Mouse (Mus musculus) heart, postnatal 0 days (tissue): ENCODE data around the gene Ehbp1. TPM values are rescaled to one million over a fixed set of nuclear protein-coding genes. Genes with fewer than 3 reads are reported as not detected.

Experiments used
- ATAC-seq: fragments of 200-750 bp; cut with Nextera tagmentation; 2 replicates; pipeline ENCODE4 v1.8.0; 2017; ENCODE audit warnings: low read depth, moderate number of reproducible peaks, moderate library complexity; ENCODE audit not compliant: insufficient read depth
- DNase-seq: peaks from one replicate; pipeline ENCODE4 v3.0.0-alpha.2; 2016; ENCODE audit warnings: low spot score
- H3K27ac ChIP-seq: fragments of 300-500 bp; sonication (generic); 2 replicates; pipeline ENCODE4 v1.5.1; 2014; ENCODE audit warnings: low read depth, mild to moderate bottlenecking
- H3K27me3 ChIP-seq: fragments of 300-500 bp; sonication (generic); 2 replicates; pipeline ENCODE4 v1.6.1; 2014; ENCODE audit warnings: low read length, mixed read lengths; ENCODE audit not compliant: control insufficient read depth, insufficient read depth
- H3K36me3 ChIP-seq: fragments of 300-500 bp; sonication (generic); replicated peaks from 2 replicates; pipeline ENCODE4 v1.6.1; 2014; ENCODE audit warnings: low read length, mixed read lengths; ENCODE audit not compliant: control insufficient read depth, insufficient read depth
- H3K4me1 ChIP-seq: fragments of 300-500 bp; sonication (generic); 2 replicates; pipeline ENCODE4 v1.6.1; 2014; ENCODE audit warnings: antibody characterized with exemption; ENCODE audit not compliant: control insufficient read depth, insufficient read depth
- H3K4me2 ChIP-seq: fragments of 300-500 bp; sonication (generic); 2 replicates; pipeline ENCODE4 v1.6.1; 2014; ENCODE audit warnings: low read depth, mild to moderate bottlenecking, low read length, moderate library complexity
- H3K4me3 ChIP-seq: fragments of 300-500 bp; sonication (generic); 2 replicates; pipeline ENCODE4 v1.5.1; 2014; ENCODE audit warnings: low read depth, low read length
- H3K9ac ChIP-seq: fragments of 300-500 bp; sonication (generic); replicated peaks from 2 replicates; pipeline ENCODE4 v1.6.1; 2014; ENCODE audit warnings: low read depth, low read length, mixed read lengths
- H3K9me3 ChIP-seq: fragments of 300-500 bp; sonication (generic); replicated peaks from 2 replicates; pipeline ENCODE4 v1.6.1; 2016; ENCODE audit warnings: low read length; ENCODE audit not compliant: control insufficient read depth
- CTCF ChIP-seq: IDR thresholded peaks from 2 replicates; pipeline ENCODE4 v1.5.1; 2016; ENCODE audit warnings: antibody characterized with exemption, control low read depth, low read depth
- EP300 ChIP-seq: IDR thresholded peaks from 2 replicates; pipeline ENCODE4 v1.6.1; 2016; ENCODE audit warnings: antibody characterized with exemption, low read depth
- WGBS: fragments of 180-500 bp; shearing (Covaris S2); extraction: QIAGEN DNeasy Blood & Tissue Kit; methylation state at CpG from one replicate; pipeline ENCODE4 v1.1.7; 2014; 5-methylcytosine and 5-hydroxymethylcytosine counted together
- polyA plus RNA-seq: library from polyadenylated mRNA; unstranded; fragments of >200 nt; fragmentation: Nextera tagmentation; extraction: Ambion mirVana; gene quantifications from 2 replicates; pipeline ENCODE4 v1.2.1, GENCODE M21; 2015
- total RNA-seq: library from RNA; depleted of rRNA; stranded (reverse); fragments of >200 nt; gene quantifications from 2 replicates; pipeline ENCODE4 v1.2.3, GENCODE M21; 2014; ENCODE audit warnings: low replicate concordance

Gene Ehbp1
- total and polyA plus RNA-seq, 2 experiments from 2014 or later: 35.9 to 53.5 TPM

GRCm38 (mm10) chr11:22155366-22156095 lies 186.6 kb downstream of the Ehbp1 start:
- Histone ChIP-seq H3K9ac (no peak overlapping the region), H3K4me2 (peak overlapping the region; percentile 15; the same call in 1 of the 2 replicates), H3K27ac (peak overlapping the region; percentile 85), H3K9me3 (no peaks in the 10 kb centered on the region), H3K4me3 (no peak overlapping the region), H3K36me3 (peaks cover 13% of the 10 kb centered on the region), H3K4me1 (peaks cover 16% of the 10 kb centered on the region), H3K27me3 (no peaks in the 10 kb centered on the region)
- 49% methylated on average over 3 of the region's 3 CpGs for WGBS
- DNase-seq (peak; percentile 29), ATAC-seq (no peak)
- TF ChIP-seq CTCF (no peak), EP300 (no peak)

- no peak for TF ChIP-seq EP300
- no peak for TF ChIP-seq CTCF
- Histone ChIP-seq H3K4me3 (no peak overlapping the region), H3K36me3 (peaks cover 18% of the 10 kb centered on the region), H3K4me1 (peaks cover 14% of the 10 kb centered on the region), H3K4me2 (peak overlapping the region; percentile 22), H3K27me3 (no peaks in the 10 kb centered on the region), H3K9me3 (no peaks in the 10 kb centered on the region), H3K9ac (no peak overlapping the region), H3K27ac (peak overlapping the region; percentile 81)
- WGBS: 30% methylated on average over 9 of the region's 9 CpGs
- ATAC-seq (peak; percentile 74), DNase-seq (peak; percentile 47)
Observed at GRCm38 (mm10) chr11:22154501-22155294, 187.4 kb downstream of the Ehbp1 start.

DNA sequence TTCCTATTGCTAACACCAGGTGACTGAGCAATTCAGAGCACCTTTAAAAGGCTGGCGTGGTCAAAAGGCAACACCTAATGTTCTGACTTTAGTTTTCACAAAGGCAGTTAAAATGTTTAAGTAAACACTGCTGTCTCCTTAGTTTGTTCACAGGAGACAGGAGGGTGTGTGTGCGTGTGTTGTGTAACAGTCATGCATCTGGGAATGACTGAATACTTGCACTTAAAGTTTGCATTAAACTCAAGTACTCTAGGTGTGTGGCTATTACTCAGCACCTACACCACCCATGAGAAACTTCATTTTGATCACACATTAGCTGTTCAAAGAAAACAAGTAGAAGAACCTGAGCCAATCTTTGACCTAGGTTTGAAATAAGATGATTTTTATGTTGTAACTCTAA lies 201.4 kb downstream of the Ehbp1 start:
- H3K4me3 ChIP-seq: no peak overlapping the region
- H3K27me3 ChIP-seq: no peaks in the 10 kb centered on the region
- H3K36me3 ChIP-seq: peaks cover 22% of the 10 kb centered on the region
- 0 out of 2 replicates have a peak, but pooled peaks cover 3% of the 10 kb centered on the region for H3K4me1 ChIP-seq
- no peaks in the 10 kb centered on the region for H3K9me3 ChIP-seq
- no peak overlapping the region for H3K27ac ChIP-seq
- WGBS: 88% methylated on average over 2 of the region's 2 CpGs
- no peak for DNase-seq
- no peak for ATAC-seq
- no peak overlapping the region; the same call in 1 of the 2 replicates for H3K9ac ChIP-seq
- no peak overlapping the region for H3K4me2 ChIP-seq
- TF ChIP-seq CTCF: no peak

GRCm38 (mm10) chr11:22138466-22138865 lies 203.6 kb downstream of the Ehbp1 start:
- Histone ChIP-seq H3K4me2 (no peak overlapping the region), H3K9ac (no peak overlapping the region), H3K4me3 (no peak overlapping the region), H3K27ac (no peak overlapping the region), H3K36me3 (peaks cover 18% of the 10 kb centered on the region), H3K27me3 (no peaks in the 10 kb centered on the region), H3K9me3 (no peaks in the 10 kb centered on the region), H3K4me1 (0 out of 2 replicates have a peak, but pooled peaks cover 3% of the 10 kb centered on the region)
- TF ChIP-seq CTCF: no peak
- no peak for TF ChIP-seq EP300
- ATAC-seq (peak; percentile 89), DNase-seq (peak; percentile 54)

DNA sequence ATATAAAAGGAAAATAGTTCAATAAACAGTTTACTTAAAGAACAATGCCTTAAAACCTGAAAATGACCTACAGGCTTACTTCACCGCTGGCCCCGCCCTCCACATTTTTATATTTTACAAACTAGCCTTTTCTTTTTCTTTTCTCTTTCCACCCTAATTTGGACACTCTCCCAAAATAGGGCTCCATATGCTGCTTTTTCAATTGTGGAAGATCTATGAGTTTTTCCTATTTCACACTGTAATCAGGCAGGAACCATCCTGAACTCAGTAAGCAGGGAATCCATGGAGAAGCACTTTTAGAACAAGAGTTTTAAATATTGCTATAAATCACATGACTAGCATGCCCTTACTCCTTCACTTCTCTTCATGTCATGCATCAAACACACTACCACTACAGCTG lies 216.9 kb downstream of the Ehbp1 start:
- ATAC-seq: no peak
- no peak overlapping the region for H3K9ac ChIP-seq
- no peak overlapping the region for H3K27ac ChIP-seq
- H3K9me3 ChIP-seq: no peaks in the 10 kb centered on the region
- 97% methylated on average over 2 of the region's 2 CpGs for WGBS
- 0 out of 2 replicates have a peak, but pooled peaks cover 13% of the 10 kb centered on the region for H3K36me3 ChIP-seq
- H3K4me1 ChIP-seq: no peaks in the 10 kb centered on the region
- TF ChIP-seq EP300 (no peak), CTCF (no peak)
- no peaks in the 10 kb centered on the region for H3K27me3 ChIP-seq
- no peak for DNase-seq
- no peak overlapping the region for H3K4me2 ChIP-seq
- H3K4me3 ChIP-seq: no peak overlapping the region
